In the genomic region with DNA sequence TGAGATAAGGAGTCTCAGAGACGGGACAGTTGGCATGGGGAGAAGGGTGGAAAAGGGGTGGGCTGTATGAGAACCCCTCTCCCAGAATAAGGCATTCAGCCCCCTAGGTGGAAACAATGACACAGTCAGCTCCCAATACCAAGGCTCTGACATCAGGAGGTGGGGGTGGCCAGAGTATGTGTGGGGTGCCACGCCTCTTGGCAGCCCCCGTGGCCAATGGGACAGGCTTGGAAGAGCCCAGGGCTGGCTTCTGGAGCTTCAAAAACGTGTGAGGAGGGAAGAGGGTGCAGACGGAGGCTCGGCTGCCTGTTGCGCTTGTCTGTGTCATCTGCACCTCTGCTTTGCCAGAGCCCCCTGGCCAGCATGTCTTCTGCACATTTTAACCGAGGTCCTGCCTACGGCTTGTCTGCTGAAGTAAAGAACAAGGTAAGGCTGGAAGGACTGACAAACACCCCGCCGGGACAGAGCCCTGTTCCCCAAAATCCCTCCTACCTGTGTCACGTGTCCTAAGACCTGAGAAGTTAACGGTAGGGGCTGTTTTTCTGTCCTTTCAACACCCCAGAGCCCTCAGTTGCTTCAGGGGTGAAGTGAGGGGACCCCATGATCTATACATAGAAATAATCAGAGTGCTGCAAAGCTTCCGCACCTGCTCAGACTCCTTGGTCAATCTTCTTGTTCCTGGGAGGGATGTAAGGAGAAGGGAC, we compare ENCODE assay signal across 9 mouse cellular contexts. TPM values are rescaled to one million over a fixed set of nuclear protein-coding genes. Genes with fewer than 3 reads are reported as not detected.
DNase-seq lines count a peak whose midpoint lies in the region; ATAC-seq and TF ChIP-seq lines count a peak whose summit lies in the region.
"Had no signal": no experiment of that assay in that cellular context is flagged by ENCODE, and none has a peak within 500 bp of the region (broad histone marks: within the 10 kb centered on the region; RNA-seq: fewer than 3 reads in every experiment).

Cnn1 (plus strand) TSS at position 224 of the 704 bp plus-strand sequence.

- no peaks in the 10 kb centered on the region for H3K36me3 ChIP-seq in kidney, embryonic 14.5 days (ENCODE audit: control insufficient read depth, insufficient read depth, low read length)
- H3K36me3 ChIP-seq in heart, embryonic 13.5 days: peaks cover 31% of the 10 kb centered on the region
- no peaks in the 10 kb centered on the region for H3K36me3 ChIP-seq in liver, postnatal 0 days (replicated peaks; ENCODE audit: insufficient read depth, low read length)
- no peaks in the 10 kb centered on the region for H3K36me3 ChIP-seq in midbrain, embryonic 16.5 days (ENCODE audit: control insufficient read depth, insufficient read depth, low read length)
- H3K36me3 ChIP-seq: midbrain, embryonic 12.5 days had no signal

- peak within 1 kb of the TSS; percentile 25; the same call in 1 of the 2 replicates for H3K4me2 ChIP-seq in kidney, embryonic 14.5 days (replicated peaks; ENCODE audit: low read depth, low read length)
- peak within 1 kb of the TSS; percentile 65 for H3K4me2 ChIP-seq in heart, embryonic 13.5 days
- no peak within 1 kb of the TSS for H3K4me2 ChIP-seq in liver, postnatal 0 days (ENCODE audit: low read depth, low read length)
- H3K4me2 ChIP-seq in midbrain, embryonic 16.5 days (ENCODE audit: low read length): no peak within 1 kb of the TSS
- H3K4me2 ChIP-seq: midbrain, embryonic 12.5 days had no signal

- H3K9me3 ChIP-seq in kidney, embryonic 14.5 days (ENCODE audit: control insufficient read depth, low read length): no peaks in the 10 kb centered on the region
- H3K9me3 ChIP-seq in heart, embryonic 13.5 days: no peaks in the 10 kb centered on the region
- H3K9me3 ChIP-seq in liver, postnatal 0 days (ENCODE audit: low read length): no peaks in the 10 kb centered on the region
- H3K9me3 ChIP-seq in midbrain, embryonic 16.5 days (replicated peaks; ENCODE audit: control insufficient read depth, low read length, poor library complexity, severe bottlenecking): no peaks in the 10 kb centered on the region
- H3K9me3 ChIP-seq: midbrain, embryonic 12.5 days had no signal

- no peak for TF ChIP-seq EP300 in liver, postnatal 0 days (IDR thresholded peaks at IDR 0.05; ENCODE audit: low read depth)

- peak within 1 kb of the TSS; percentile 7; the same call in 1 of the 2 replicates for H3K9ac ChIP-seq in kidney, embryonic 14.5 days (ENCODE audit: low read depth, low read length)
- H3K9ac ChIP-seq in heart, embryonic 13.5 days: peak within 1 kb of the TSS; percentile 81
- no peak within 1 kb of the TSS for H3K9ac ChIP-seq in liver, postnatal 0 days (replicated peaks)
- no peak within 1 kb of the TSS for H3K9ac ChIP-seq in midbrain, embryonic 16.5 days (ENCODE audit: low read depth, low read length)
- H3K9ac ChIP-seq: midbrain, embryonic 12.5 days had no signal

- H3K27me3 ChIP-seq in kidney, embryonic 14.5 days (ENCODE audit: control insufficient read depth, insufficient read depth, low read length): peaks cover 22% of the 10 kb centered on the region
- peaks cover 33% of the 10 kb centered on the region for H3K27me3 ChIP-seq in heart, embryonic 13.5 days (replicated peaks)
- peaks cover 25% of the 10 kb centered on the region for H3K27me3 ChIP-seq in liver, postnatal 0 days (ENCODE audit: insufficient read depth, low read length)
- peaks cover 24% of the 10 kb centered on the region for H3K27me3 ChIP-seq in midbrain, embryonic 16.5 days (ENCODE audit: control insufficient read depth, insufficient read depth, low read depth, low read length)

- DNase-seq in kidney, adult 9 months: no peak
- peak; percentile 38 for DNase-seq in R1 (ENCODE audit: low read depth, low spot score)
- DNase-seq in liver, postnatal 0 days: no peak
- DNase-seq in right cerebral cortex, adult 18-20 months: no peak

- WGBS in kidney, embryonic 14.5 days: 8% methylated on average over 14 of the region's 14 CpGs
- whole genome bisulfite sequencing in heart, embryonic 13.5 days: 4% methylated on average over 14 of the region's 14 CpGs
- 8% methylated on average over 14 of the region's 14 CpGs for WGBS in liver, postnatal 0 days (ENCODE audit: insufficient replicate concordance)
- 11% methylated on average over 14 of the region's 14 CpGs for WGBS in midbrain, embryonic 16.5 days

- ATAC-seq in kidney, embryonic 14.5 days (ENCODE audit: low FRiP score, low TSS enrichment): no peak
- no peak for ATAC-seq in heart, embryonic 13.5 days (ENCODE audit: extremely low read depth, insufficient number of reproducible peaks, low FRiP score, low TSS enrichment)
- peak; percentile 40; the same call in 1 of the 2 replicates for ATAC-seq in liver, postnatal 0 days
- no peak for ATAC-seq in midbrain, embryonic 16.5 days
- ATAC-seq in CD4-positive, CD25-positive, alpha-beta regulatory T cell, adult 4 months: no peak

- TF ChIP-seq CTCF in liver, postnatal 0 days (IDR thresholded peaks at IDR 0.05; ENCODE audit: low read depth): no peak

- H3K27ac ChIP-seq in kidney, embryonic 14.5 days (ENCODE audit: low read depth, low read length): no peak within 1 kb of the TSS
- H3K27ac ChIP-seq in heart, embryonic 13.5 days (replicated peaks): peak within 1 kb of the TSS; percentile 87
- H3K27ac ChIP-seq in liver, postnatal 0 days (ENCODE audit: low read depth): no peak within 1 kb of the TSS
- H3K27ac ChIP-seq in midbrain, embryonic 16.5 days (ENCODE audit: low read length): no peak within 1 kb of the TSS
- H3K27ac ChIP-seq: midbrain, embryonic 12.5 days had no signal

- peak within 1 kb of the TSS; percentile 12; the same call in 1 of the 2 replicates for H3K4me3 ChIP-seq in kidney, embryonic 14.5 days (ENCODE audit: low read length)
- H3K4me3 ChIP-seq in heart, embryonic 13.5 days: peak within 1 kb of the TSS; percentile 45
- H3K4me3 ChIP-seq in liver, postnatal 0 days (ENCODE audit: low read depth, low read length): no peak within 1 kb of the TSS
- H3K4me3 ChIP-seq in midbrain, embryonic 16.5 days (ENCODE audit: low read depth, low read length): no peak within 1 kb of the TSS
- H3K4me3 ChIP-seq: midbrain, embryonic 12.5 days had no signal

- H3K4me1 ChIP-seq in kidney, embryonic 14.5 days (ENCODE audit: control insufficient read depth, insufficient read depth, low read length): 0 out of 2 replicates have a peak, but pooled peaks cover 4% of the 10 kb centered on the region
- H3K4me1 ChIP-seq in heart, embryonic 13.5 days: peaks cover 34% of the 10 kb centered on the region
- peaks cover 4% of the 10 kb centered on the region; the same call in 1 of the 2 replicates for H3K4me1 ChIP-seq in liver, postnatal 0 days (ENCODE audit: insufficient read depth)
- no peaks in the 10 kb centered on the region; the same call in 1 of the 2 replicates for H3K4me1 ChIP-seq in midbrain, embryonic 16.5 days (ENCODE audit: control insufficient read depth, insufficient read depth, low read length)
- H3K4me1 ChIP-seq: midbrain, embryonic 12.5 days had no signal

RNA-seq across cellular contexts. Expression of gene Cnn1, which starts in this region (rescaled TPM):
- polyA plus RNA-seq in kidney, embryonic 14.5 days (2014; fragmentation: Nextera tagmentation; extraction: Ambion mirVana): 4.7 and 5.1 TPM in 2 replicates
- polyA plus RNA-seq in heart, embryonic 13.5 days (2015; fragmentation: Nextera tagmentation; extraction: Ambion mirVana): 250 and 292 TPM in 2 replicates
- 0.33 and 0.68 TPM in 2 replicates for polyA plus RNA-seq in liver, postnatal 0 days (2015; fragmentation: Nextera tagmentation; extraction: Ambion mirVana)
- 0.67 and 0.88 TPM in 2 replicates for polyA plus RNA-seq in midbrain, embryonic 16.5 days (2015; fragmentation: Nextera tagmentation; extraction: Ambion mirVana)
- polyA plus RNA-seq in CD4-positive, CD25-positive, alpha-beta regulatory T cell, adult 4 months (2017; shearing (Covaris generic)): under 1 TPM in 1 of 2 experiments, not detected in 1; 0.22 TPM

Comparison
In these comparisons a context has a peak if more than half of its experiments do, and no peak if none do; other contexts are left out.
1. RNA of gene Cnn1 (polyA plus RNA-seq): 250 to 292 TPM in heart, embryonic 13.5 days; 4.7 to 5.1 TPM in kidney, embryonic 14.5 days, 0.67 to 0.88 TPM in midbrain, embryonic 16.5 days, 0.33 to 0.68 TPM in liver, postnatal 0 days and 0.22 TPM in CD4-positive, CD25-positive, alpha-beta regulatory T cell, adult 4 months; every median in the first group is over 10 times any median in the second.
2. Peak in ATAC-seq in liver, postnatal 0 days; RNA of the gene not detected or under 1 TPM.
3. H3K4me2 ChIP-seq: peak in kidney, embryonic 14.5 days (single experiment) and heart, embryonic 13.5 days (single experiment); none in liver, postnatal 0 days (single experiment) and midbrain, embryonic 16.5 days (single experiment).
4. H3K4me3 ChIP-seq: peak in kidney, embryonic 14.5 days (single experiment) and heart, embryonic 13.5 days (single experiment); none in liver, postnatal 0 days (single experiment) and midbrain, embryonic 16.5 days (single experiment).
5. H3K9ac ChIP-seq: peak in kidney, embryonic 14.5 days (single experiment) and heart, embryonic 13.5 days (single experiment); none in liver, postnatal 0 days (single experiment) and midbrain, embryonic 16.5 days (single experiment).